Mouse (Mus musculus) right cerebral cortex, adult 18-20 months (tissue): ENCODE measurements around the gene Spag9.

ENCODE experiments used
- DNase-seq: peaks from one replicate; pipeline ENCODE4 v3.0.0; 2022; ENCODE audit warnings: mixed read lengths

Spag9 gene

GRCm38 (mm10) chr11:93995720-93996305 lies at the start of gene Spag9:
TSS of gene Spag9 (plus strand) at chr11:93996091.
- DNase-seq, result peak; percentile 95

DNA sequence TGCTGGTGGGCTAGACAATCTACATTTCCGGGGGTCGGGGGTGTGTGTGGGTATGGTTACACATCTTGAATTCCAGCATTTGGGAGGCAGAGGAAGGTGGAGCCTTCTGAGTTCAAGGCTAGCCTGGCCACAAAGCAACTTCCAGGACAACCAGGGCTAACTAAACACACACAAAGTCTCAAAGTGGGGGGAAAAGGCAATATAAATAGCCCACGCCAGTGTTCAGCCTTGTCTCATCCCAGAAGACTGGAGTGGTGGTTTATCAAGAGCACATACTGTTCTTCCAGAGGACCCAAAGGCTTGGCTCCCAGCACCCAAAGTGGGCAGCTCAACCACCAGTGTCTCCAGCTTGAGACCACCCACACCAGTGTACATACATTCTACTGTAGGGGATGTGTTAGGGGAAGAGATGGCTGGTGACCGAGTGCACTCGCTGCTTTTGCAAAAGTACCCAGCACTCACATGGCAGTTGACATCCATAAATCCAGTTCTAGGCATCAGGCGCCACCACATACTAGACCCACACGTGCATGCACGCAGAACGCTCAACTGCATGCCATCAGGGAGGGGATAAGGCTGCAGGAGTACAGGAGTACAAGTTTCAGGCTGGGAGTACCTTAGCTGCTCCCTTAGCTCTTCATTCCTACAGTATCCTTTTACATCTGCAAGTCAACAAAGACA lies 46.9 kb upstream of the Spag9 start:
- no peak for DNase-seq

DNA sequence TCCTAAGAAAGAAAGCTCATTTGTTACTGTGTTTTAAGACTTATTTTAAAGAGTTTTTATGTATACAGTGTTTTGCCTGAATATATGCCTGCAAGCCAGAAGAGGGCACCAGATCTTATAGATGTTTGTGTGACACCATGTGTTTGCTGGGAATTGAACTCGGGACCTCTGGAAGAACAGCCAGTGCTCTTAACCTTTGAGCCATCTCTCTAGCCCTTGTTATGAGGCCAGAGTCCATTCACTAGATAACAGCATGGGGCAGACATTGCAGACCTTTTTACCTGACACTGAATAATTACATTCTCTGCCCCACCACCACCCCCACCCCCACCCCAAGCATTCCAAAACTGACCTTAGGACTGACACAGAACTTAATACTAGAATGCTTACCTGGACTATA lies 45.8 kb upstream of the Spag9 start:
- no peak for DNase-seq

DNA sequence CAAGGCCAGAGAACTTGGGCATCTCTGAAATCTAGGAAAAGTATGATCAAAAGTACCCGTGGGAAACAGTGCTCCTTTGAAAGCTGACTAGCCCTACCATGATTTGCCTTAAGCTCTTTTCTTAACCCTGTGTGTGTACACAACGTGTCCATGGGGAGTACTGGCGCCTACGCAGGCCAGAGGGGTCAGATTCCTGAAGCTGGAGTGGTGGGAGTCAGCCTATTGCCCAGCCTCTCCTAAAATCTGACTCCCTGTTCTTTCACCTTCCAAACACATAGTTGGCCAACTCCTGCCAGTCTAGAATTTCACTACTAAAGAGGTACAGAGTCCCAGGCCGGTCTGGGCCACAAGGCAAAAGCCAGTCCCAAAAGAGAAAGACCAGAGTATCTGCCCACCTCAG lies 43.5 kb upstream of the Spag9 start:
- no peak for DNase-seq

- DNase-seq, result no peak
Observed at GRCm38 (mm10) chr11:93954738-93955255, 41.1 kb upstream of the Spag9 start.

GRCm38 (mm10) chr11:93955256-93956150 lies 40.4 kb upstream of the Spag9 start:
- DNase-seq, result peak; percentile 91

GRCm38 (mm10) chr11:93956159-93956558 lies 39.7 kb upstream of the Spag9 start, which contains the start of gene Nme2:
TSS of gene Nme2 (minus strand) at chr11:93956259.
- DNase-seq, result no peak

- DNase-seq, result no peak
Observed at GRCm38 (mm10) chr11:93957031-93957555, 38.8 kb upstream of the Spag9 start.

DNA sequence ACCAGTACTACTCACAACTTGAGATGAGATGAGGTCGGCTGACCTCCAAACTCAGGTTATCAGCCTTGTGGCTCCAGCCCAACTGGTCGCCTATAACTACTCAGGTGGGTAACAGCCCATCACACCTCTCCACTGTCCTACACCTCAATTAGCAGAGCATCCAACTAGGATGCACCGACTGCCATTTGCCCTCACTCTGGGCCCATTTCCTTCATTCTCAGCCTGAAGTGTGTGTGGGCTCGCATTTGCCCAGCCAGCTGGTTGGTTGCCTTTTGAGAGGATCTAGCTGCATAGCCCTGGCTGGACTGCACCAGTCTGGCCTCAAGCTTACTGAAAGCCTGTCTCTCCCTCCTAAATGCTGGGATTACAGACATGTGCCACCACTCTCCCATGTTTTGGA lies 38.1 kb upstream of the Spag9 start:
- no peak for DNase-seq

GRCm38 (mm10) chr11:93961482-93961881 lies 34.4 kb upstream of the Spag9 start:
- DNase-seq, result no peak

- no peak for DNase-seq
Observed at GRCm38 (mm10) chr11:93963013-93963412, 32.9 kb upstream of the Spag9 start.

- no peak for DNase-seq
Observed at GRCm38 (mm10) chr11:93965391-93965790, 30.5 kb upstream of the Spag9 start.

- DNase-seq, result no peak
Observed at GRCm38 (mm10) chr11:93967381-93967780, 28.5 kb upstream of the Spag9 start.

DNA sequence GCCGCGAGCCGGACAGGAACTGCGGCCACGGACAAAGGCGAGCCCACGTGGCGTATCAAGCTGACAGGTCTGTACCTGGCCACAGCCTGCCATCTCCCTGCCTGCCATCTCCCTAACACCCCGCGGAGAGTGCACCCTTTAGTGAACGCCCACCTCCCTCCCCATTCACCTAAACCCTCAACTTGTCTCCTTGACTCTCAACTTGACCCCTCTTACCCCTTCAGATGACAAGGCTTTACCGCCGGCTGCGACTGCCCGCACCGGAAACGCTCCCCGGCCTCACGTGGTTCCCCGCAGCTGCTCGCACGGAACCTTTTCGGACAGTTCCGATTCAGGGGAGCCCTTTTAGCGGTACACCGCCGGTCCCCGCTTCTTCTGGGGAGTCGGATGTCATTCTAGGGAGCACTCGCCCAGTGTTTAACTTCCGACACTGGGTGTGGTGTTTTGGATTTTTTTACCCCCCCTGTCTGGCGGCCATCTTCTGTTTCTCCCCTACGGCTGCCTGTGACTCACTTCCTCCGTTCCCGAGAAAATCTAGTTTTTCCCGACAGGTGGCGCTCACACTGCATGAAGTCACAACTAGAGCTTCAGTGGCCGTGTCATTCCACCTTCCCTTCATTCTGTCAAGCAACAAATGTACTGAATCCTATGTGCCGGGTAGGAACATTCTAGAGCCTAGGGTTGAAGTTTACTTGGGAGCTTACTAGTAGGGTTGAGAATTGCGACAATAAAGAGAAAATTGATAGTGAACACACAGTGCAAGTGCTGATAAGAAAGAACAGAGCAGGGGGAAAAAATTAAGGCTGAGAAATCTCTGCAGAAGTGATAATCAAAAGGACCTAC lies 27.7 kb upstream of the Spag9 start, which contains the start of the genes Gm20390 and Nme1:
TSS of gene Gm20390 (minus strand) at position 289 of the 843 bp plus-strand sequence.
TSS of gene Nme1 (minus strand) at position 517 of the 843 bp plus-strand sequence.
- DNase-seq, result peak; percentile 97

DNA sequence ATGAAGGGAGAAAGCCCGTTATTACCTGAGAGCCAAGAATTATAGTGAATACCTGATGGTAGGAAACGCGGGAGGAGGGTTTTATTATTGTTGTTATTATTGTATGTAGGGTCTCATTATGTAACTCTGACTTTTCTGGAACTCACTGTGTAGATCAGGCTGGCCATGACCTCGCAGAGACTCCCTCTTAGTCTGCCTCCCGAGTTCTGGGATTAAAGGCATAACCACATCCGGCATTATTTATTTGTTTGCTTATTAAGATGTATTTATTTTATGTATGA lies 27.1 kb upstream of the Spag9 start:
- DNase-seq, result no peak

DNA sequence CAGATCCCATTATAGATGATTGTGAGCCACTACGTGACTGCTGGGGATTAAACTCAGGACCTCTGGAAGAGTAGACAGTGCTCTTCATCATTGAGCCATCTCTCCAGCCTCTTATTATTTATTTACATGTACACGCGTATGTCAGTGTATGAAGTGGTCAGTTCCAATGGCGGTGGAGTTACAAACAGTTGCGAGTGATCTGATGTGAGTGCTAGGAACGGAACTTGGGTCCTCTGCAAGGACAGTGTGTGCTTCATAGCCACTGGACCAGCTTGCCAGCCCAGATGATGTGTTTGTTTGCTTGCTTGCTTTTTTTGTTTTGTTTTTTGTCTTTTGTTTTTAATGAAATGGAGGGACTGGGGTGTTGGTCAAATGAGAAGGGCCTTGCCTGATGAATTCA lies 26.7 kb upstream of the Spag9 start:
- no peak for DNase-seq

DNA sequence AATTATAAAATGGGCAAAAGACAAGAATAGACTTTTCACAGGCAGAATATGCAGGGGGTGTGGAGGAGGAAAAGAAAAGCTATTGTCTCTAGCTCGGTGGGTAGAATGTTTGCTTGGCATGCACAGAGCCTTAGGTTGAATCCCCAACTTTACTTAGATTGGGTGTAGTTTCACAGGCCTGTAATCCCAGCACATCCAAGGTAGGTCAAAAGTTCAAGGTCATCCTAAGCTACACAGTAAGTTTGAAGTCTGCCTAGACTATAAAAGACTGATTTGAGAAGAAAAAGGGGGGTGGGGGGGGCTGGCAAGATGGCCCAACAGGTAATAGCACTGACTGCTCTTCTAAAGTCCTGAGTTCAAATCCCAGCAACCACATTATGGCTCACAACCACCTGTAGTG lies 26.1 kb upstream of the Spag9 start:
- DNase-seq, result no peak

- DNase-seq, result no peak
Observed at GRCm38 (mm10) chr11:93972951-93973350, 22.9 kb upstream of the Spag9 start.

- no peak for DNase-seq
Observed at GRCm38 (mm10) chr11:93979502-93980049, 16.3 kb upstream of the Spag9 start.

DNA sequence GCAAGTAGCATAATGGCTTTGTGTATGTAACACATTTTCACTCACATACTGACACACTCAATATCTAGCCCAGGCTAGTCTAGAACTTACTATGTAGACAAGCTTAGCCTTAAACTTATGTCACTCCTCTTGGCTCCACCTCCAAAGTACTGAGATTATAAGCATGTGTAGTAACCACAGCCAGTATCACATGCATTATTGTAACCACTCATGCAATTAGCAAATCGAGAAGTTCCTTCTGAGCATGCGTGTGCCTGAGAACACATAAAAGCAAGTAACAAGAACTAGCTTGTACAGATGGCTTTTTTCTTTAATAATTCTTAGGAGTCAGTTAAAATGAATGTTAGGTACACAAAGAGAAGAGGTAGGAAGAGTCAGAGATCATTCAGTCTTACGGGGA lies 11.3 kb upstream of the Spag9 start:
- DNase-seq, result no peak

- DNase-seq, result no peak
Observed at GRCm38 (mm10) chr11:93985265-93985664, 10.6 kb upstream of the Spag9 start.

DNA sequence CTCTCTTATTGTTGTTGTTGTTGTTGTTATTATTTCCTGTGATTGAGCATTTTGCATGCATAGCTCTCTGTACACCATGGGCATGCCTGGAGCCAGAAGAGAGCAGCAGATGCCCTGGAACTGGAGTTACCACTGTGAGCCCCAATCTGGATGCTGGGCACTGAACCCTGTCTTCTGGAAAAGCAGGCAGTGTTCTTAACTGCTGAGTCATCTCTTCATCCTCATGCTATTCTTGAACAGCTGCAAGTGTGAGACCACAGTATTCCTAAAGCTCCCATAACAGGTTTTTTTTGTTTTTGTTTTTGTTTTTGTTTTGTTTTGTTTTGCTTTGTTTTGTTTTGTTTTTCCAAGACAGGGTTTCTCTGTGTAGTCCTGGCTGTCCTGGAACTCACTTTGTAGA lies 9.6 kb upstream of the Spag9 start:
- DNase-seq, result no peak
